Mouse (Mus musculus) thymus, adult 2 months (tissue): ENCODE measurements around the gene Hnrnph1.

Experiments
- CTCF ChIP-seq: fragments of 200-500 bp; IDR thresholded peaks from 2 replicates; pipeline ENCODE4 v1.5.1; 2012; ENCODE audit warnings: mild to moderate bottlenecking, control low read depth, low read length, moderate library complexity, borderline replicate concordance; ENCODE audit not compliant: control insufficient read depth, poor library complexity, insufficient read depth; ENCODE audit errors: extremely low read depth
- POLR2A ChIP-seq: fragments of 200-500 bp; IDR thresholded peaks from 2 replicates; pipeline ENCODE4 v1.6.1; 2012; ENCODE audit warnings: mild to moderate bottlenecking, low read length, control low read depth, moderate library complexity; ENCODE audit not compliant: control insufficient read depth, poor library complexity, insufficient read depth; ENCODE audit errors: extremely low read depth

DNA sequence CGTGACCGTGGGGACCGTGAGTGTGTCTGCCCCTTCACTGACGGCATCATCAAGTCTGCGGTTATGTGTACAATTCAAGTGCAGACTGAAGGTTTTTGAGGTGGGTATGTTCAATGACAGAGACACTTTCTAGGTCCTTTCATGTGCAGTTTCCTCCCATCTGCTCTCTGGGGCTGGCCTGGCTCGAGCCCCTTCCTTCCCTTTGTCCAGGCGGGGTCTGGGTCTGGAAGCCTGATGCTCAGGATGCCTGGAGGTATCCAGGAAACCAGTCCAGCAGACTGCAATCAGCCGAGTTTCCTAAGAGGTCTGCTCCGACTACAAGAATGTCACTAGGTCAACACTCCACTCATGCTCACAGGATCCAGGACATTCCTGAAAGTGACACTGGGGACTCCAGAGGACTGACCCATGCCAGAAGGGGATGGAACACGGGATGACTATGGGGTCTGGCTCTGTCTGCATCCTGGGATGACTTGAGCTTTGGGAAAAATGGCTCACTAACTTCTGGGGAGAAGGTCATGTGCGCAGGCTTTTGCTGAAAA lies 20.0 kb downstream of the Hnrnph1 start:
- TF ChIP-seq POLR2A (no peak), CTCF (no peak)
